Mouse (Mus musculus) heart, adult 8-10 months (tissue): ENCODE results near the gene Sdk1. TPM values are rescaled to one million over a fixed set of nuclear protein-coding genes. Genes with fewer than 3 reads are reported as not detected.

Source experiments
- DNase-seq: peaks from one replicate; pipeline ENCODE4 v3.0.0; 2022; ENCODE audit warnings: low spot score
- total RNA-seq, 4 experiments: library from RNA; stranded (reverse); gene quantifications; 2 replicates each; pipeline ENCODE4 v1.2.4; 2022

The Sdk1 gene
- total RNA-seq, 4 experiments from 2014 or later, result 0.63 to 1.6 (median 0.97) TPM

GRCm38 (mm10) chr5:141447247-141447646 lies 206.0 kb downstream of the Sdk1 start:
- DNase-seq, result no peak

GRCm38 (mm10) chr5:141463417-141463816 lies 222.1 kb downstream of the Sdk1 start:
- DNase-seq, result no peak

DNA sequence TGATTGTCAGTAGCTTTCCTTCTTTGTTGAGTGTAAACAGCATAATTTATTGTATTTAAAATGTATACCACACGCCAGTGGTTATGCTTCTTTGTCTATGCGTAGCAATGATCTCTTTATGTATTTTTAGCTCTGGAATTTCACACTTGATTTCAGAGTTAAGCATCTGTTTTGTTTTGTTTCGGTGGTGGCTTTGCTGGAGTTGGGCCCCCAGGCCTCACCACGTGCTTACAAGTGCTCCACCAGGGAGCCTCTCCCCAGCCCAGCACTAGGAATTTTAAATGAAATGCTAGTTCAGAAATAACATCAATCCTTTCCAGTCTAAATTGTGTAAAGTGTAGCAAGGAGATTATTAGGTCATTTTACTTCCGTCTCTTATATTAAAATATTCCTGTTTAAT lies 227.5 kb downstream of the Sdk1 start:
- DNase-seq, result no peak

GRCm38 (mm10) chr5:141505281-141505680 lies 264.0 kb downstream of the Sdk1 start:
- no peak for DNase-seq

DNA sequence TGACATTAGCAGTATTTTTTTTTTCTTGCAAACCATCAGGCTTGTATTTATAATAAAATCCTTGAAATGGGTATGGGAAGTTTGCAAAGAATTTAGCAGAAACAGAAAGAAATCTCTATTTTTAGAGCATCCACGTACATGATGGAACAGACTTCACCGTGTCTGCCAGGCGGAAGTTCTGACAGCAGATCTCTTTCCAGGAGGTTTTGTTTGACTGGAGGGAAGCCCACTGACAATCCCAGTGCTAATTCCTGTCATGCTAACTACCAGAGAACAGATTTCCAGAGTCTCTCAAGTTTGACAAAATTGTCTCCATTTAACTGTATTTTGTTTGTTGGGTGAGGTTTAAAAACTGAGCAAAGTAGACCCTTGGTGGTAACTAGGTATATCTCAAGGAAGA lies 265.1 kb downstream of the Sdk1 start:
- no peak for DNase-seq

- DNase-seq, result no peak
Measured at GRCm38 (mm10) chr5:141524801-141525715, 283.8 kb downstream of the Sdk1 start.

DNA sequence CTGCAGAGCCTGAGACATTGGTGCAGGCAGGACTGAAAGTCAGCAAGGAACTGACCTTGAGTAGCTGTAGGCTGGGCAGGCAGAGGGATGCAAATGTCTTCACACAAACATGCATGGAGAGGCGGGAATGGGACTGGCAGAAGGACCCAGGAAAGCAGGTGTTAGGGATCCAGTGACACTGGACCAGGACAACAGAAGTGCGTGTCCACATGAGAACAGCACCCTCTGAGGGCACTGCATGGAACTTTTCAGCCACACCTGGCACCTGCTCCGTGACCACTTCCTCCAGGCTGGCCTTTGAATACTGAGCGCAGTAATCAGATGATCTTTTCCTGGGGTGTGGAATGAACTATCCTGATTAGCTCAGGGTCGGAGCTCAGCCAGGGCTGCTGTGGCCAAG lies 298.9 kb downstream of the Sdk1 start:
- DNase-seq, result no peak

GRCm38 (mm10) chr5:141542890-141543666 lies 301.8 kb downstream of the Sdk1 start:
- DNase-seq, result no peak

DNA sequence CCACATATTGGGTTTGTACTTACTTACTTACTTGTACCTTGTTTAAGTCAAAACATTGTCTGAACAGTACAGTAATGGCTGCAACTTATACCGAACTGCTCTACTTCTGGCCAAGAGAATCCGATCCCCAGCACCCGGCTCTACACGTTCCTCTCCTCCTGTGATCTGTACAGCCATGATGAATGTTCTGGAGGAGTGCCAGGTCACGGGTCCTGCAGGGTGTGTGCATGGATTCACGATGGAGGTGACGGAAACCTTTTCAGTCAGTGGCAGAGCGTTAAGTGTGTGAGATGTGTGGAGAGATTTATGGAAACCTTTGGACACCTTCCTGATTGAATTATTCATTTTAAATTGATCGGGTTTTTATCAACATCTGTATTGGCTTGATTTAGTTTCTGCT lies 312.2 kb downstream of the Sdk1 start:
- no peak for DNase-seq

GRCm38 (mm10) chr5:141558731-141559130 lies 317.4 kb downstream of the Sdk1 start:
- no peak for DNase-seq

- no peak for DNase-seq
Measured at GRCm38 (mm10) chr5:141560325-141560724, 319.0 kb downstream of the Sdk1 start.

GRCm38 (mm10) chr5:141561989-141562560 lies 320.8 kb downstream of the Sdk1 start:
- DNase-seq, result no peak

DNA sequence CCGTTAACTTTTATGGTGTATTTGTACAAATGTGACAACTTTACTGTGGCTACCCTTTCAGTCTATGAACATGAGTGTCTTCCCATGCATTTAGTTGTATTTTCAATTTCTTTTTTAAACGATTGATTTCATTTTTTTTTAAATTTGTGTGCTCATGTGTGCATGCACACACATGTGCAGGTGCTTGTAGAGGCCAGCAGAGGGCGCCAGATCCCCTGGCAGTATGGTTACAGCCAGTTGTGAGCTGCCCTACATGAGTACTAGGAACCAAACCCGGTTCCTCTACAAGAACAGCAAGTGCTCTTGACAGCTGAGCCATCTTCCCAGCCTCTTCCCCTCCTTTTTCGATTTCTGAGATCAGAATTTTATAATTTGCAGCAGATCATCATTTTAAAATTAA lies 322.9 kb downstream of the Sdk1 start:
- no peak for DNase-seq

DNA sequence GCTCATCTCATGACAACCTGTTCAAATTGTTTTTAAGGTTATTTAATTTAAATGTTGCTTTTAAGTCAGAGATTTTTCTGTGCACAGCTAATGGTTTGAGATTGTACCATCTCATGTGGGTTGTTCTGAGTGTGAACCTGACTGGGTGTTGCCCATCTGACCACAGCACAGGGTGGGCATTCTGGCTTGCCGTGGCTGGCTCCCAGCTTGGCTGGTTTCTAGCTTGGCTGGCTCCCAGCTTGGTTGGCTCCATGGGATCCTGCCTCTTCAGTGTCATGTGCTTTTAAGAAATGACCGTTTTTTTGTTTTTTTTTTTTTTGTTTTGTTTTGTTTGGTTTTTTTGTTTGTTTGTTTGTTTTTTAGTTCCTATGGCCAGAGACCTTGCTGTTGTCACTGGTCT lies 326.8 kb downstream of the Sdk1 start:
- no peak for DNase-seq

- no peak for DNase-seq
Measured at GRCm38 (mm10) chr5:141570442-141570841, 329.2 kb downstream of the Sdk1 start.

DNA sequence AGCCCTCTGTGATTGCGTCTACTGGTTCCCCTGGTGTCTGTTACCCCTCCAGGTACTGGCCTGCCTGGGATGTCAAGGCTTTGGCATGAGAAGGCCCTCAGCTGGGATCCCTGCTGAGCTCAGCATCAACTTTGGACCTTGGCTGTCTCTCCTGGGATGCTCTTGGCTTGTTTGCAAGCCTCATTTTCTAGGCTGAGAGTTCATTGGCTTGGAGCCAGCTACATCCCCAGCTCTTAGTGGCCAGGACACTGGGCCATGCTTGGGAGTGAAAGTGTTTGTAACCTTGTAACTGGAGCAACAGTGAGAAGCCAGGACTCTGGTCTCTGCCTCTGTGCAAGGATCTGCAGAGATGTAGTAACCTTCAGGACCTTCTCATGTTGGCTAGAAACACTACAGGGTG lies 333.0 kb downstream of the Sdk1 start:
- DNase-seq, result peak; percentile 38

GRCm38 (mm10) chr5:141591246-141591645 lies 350.0 kb downstream of the Sdk1 start:
- no peak for DNase-seq

DNA sequence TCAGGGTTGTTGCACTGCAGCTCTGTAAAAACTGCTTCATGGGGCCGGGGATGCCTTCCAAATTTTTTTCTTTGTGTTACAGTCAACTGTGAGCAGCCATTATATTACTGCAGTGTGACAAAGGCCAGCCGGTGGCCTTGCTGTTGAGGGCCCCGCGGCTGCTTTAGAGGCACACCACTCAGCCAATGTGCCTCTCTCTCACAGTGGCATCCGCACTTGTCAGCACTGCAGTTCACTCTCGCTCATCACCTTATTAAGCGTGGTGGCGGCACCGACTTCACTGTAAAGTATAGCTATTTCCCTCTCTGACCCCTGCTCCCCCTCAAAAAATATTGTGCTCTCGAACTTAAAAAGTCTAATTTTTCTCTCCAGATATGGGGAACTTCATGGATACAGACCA lies 371.4 kb downstream of the Sdk1 start:
- DNase-seq, result no peak

GRCm38 (mm10) chr5:141615763-141616162 lies 374.5 kb downstream of the Sdk1 start:
- DNase-seq, result no peak

GRCm38 (mm10) chr5:141617660-141618059 lies 376.4 kb downstream of the Sdk1 start:
- no peak for DNase-seq

GRCm38 (mm10) chr5:141625401-141625800 lies 384.1 kb downstream of the Sdk1 start:
- DNase-seq, result no peak

GRCm38 (mm10) chr5:141631641-141632040 lies 390.4 kb downstream of the Sdk1 start:
- DNase-seq, result no peak
